Mouse (Mus musculus) embryonic facial prominence, embryonic 15.5 days (tissue): ENCODE results near the gene Mab21l3. TPM values are rescaled to one million over a fixed set of nuclear protein-coding genes. Genes with fewer than 3 reads are reported as not detected.

Experiments
- ATAC-seq: fragments of 200-750 bp; cut with Nextera tagmentation; 2 replicates; pipeline ENCODE4 v1.8.0; 2017; ENCODE audit warnings: low read depth, moderate TSS enrichment; ENCODE audit not compliant: insufficient number of reproducible peaks, low FRiP score, low TSS enrichment
- H3K27ac ChIP-seq: fragments of 300-500 bp; sonication (generic); replicated peaks from 2 replicates; pipeline ENCODE4 v1.5.1; 2015; ENCODE audit warnings: mild to moderate bottlenecking, inconsistent platforms
- H3K27me3 ChIP-seq: fragments of 300-500 bp; sonication (generic); 2 replicates; pipeline ENCODE4 v1.6.1; 2015; ENCODE audit warnings: inconsistent platforms
- H3K36me3 ChIP-seq: fragments of 300-500 bp; sonication (generic); 2 replicates; pipeline ENCODE4 v1.6.1; 2015; ENCODE audit warnings: mild to moderate bottlenecking, inconsistent platforms
- H3K4me1 ChIP-seq: fragments of 300-500 bp; sonication (generic); 2 replicates; pipeline ENCODE4 v1.6.1; 2015; ENCODE audit warnings: inconsistent platforms
- H3K4me2 ChIP-seq: fragments of 300-500 bp; sonication (generic); replicated peaks from 2 replicates; pipeline ENCODE4 v1.6.1; 2015; ENCODE audit warnings: mild to moderate bottlenecking, inconsistent platforms
- H3K4me3 ChIP-seq: fragments of 300-500 bp; sonication (generic); replicated peaks from 2 replicates; pipeline ENCODE4 v1.5.1; 2015; ENCODE audit warnings: mild to moderate bottlenecking, inconsistent platforms
- H3K9ac ChIP-seq: fragments of 300-500 bp; sonication (generic); 2 replicates; pipeline ENCODE4 v1.6.1; 2015; ENCODE audit warnings: inconsistent platforms
- H3K9me3 ChIP-seq: fragments of 300-500 bp; sonication (generic); replicated peaks from 2 replicates; pipeline ENCODE4 v1.6.1; 2016; ENCODE audit warnings: inconsistent platforms
- WGBS: fragments of 180-500 bp; shearing (Covaris S2); methylation state at CpG from one replicate; pipeline ENCODE4 v1.1.7; 2015; 5-methylcytosine and 5-hydroxymethylcytosine counted together
- polyA plus RNA-seq: library from polyadenylated mRNA; unstranded; fragments of >200 nt; fragmentation: Nextera tagmentation; extraction: Ambion mirVana; gene quantifications from 2 replicates; pipeline ENCODE4 v1.2.1, GENCODE M21; 2015

Mab21l3 gene
- polyA plus RNA-seq, 1 experiment from 2014 or later: 2.7 TPM

DNA sequence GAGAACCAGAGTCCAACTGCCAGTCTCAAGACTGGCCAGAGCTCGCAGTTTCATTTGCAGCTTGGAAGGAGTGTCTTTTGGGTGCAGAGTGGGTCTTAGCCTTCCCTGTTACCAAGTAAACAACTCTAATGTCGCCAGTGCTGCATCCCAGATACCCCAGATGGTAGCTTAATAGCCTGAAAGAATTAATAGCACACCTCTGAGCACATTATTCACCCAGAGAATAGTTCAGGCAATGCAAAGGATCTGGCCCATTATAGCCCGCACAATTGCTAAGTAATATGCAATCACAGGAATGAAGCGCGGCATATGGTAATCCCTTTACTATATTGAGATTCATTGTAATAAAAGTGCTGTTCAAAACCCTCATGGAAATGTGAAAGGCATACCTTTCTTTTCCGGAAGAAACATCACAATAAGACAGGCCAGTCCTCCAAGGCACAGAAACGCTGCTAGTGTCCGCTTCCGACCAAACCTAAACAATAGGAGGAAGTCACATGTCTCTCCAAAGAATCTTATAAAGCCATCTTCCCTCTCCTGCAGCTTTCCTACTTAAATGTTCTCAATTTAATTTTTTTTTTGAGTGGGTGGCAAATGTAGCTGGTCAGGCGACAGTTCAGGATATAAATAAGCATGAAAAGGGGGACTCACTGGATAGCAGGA lies 26.6 kb upstream of the Mab21l3 start:
- Histone ChIP-seq H3K36me3 (peaks cover 4% of the 10 kb centered on the region; the same call in 1 of the 2 replicates), H3K4me1 (no peaks in the 10 kb centered on the region), H3K9ac (no peak overlapping the region), H3K4me3 (no peak overlapping the region), H3K4me2 (no peak overlapping the region), H3K9me3 (no peaks in the 10 kb centered on the region), H3K27ac (no peak overlapping the region), H3K27me3 (no peaks in the 10 kb centered on the region)
- 65% methylated on average over 10 of the region's 10 CpGs for WGBS
- no peak for ATAC-seq

DNA sequence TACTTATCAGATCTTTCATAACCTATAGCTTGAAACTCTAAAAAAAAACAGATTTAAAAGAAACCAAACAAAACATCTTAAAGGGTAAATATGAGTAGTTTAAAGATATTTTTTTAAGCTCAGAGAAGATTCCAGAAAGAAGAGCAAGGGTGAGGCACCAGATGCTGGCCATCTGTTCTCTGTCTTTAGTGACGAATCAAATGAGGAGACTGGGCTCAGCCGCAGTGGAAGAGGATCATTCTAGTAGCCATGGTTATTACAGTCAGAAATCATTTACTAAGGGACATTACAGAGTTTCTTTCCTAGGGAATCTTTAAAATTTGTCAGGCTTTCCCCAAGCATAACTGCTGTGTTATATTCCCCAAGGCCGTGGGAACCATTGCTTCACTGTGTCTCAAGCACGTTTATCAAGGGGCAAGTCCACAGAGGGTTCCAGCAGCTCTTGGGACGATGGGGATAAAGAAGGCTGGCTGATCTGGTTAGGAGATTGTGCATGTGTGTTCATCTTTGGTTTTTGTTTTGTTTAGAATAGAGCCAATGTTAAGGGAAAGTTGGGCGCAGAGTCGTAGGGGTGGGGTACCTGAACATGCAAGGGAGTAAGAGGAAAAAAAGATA lies 24.4 kb upstream of the Mab21l3 start:
- no peak overlapping the region for H3K4me2 ChIP-seq
- WGBS: 66% methylated on average over 7 of the region's 7 CpGs

DNA sequence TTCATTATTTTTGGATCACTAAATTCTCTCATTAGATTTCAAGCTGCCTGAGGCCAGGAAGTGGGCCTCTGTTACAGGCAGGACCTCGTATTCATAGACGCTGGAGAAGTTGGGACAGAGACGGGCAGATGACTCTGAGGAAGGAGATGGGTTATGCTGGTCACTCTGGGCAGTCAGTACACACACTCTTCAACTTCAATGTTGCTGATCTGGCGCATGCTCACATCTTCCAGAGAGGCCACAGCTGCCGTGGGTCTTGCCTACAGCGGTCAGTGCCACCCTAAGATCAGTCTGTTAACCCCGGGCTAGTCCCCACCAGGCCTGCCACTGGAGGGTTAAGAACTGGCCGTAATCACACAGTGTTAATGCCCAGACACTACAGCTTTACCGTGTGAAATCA lies 23.2 kb upstream of the Mab21l3 start:
- H3K27me3 ChIP-seq: no peaks in the 10 kb centered on the region
- no peak overlapping the region for H3K27ac ChIP-seq
- no peak for ATAC-seq
- H3K4me2 ChIP-seq: no peak overlapping the region
- no peaks in the 10 kb centered on the region for H3K36me3 ChIP-seq
- H3K4me3 ChIP-seq: no peak overlapping the region
- H3K9me3 ChIP-seq: no peaks in the 10 kb centered on the region
- WGBS: 75% methylated on average over 9 of the region's 9 CpGs
- no peak overlapping the region for H3K9ac ChIP-seq
- no peaks in the 10 kb centered on the region for H3K4me1 ChIP-seq

More for the DNA sequence above, 24.4 kb upstream of the Mab21l3 start:
- H3K27me3 ChIP-seq: no peaks in the 10 kb centered on the region
- no peaks in the 10 kb centered on the region for H3K9me3 ChIP-seq
- H3K4me1 ChIP-seq: no peaks in the 10 kb centered on the region
- ATAC-seq: no peak
- H3K9ac ChIP-seq: no peak overlapping the region
- H3K27ac ChIP-seq: no peak overlapping the region
- no peaks in the 10 kb centered on the region for H3K36me3 ChIP-seq
- H3K4me3 ChIP-seq: no peak overlapping the region

DNA sequence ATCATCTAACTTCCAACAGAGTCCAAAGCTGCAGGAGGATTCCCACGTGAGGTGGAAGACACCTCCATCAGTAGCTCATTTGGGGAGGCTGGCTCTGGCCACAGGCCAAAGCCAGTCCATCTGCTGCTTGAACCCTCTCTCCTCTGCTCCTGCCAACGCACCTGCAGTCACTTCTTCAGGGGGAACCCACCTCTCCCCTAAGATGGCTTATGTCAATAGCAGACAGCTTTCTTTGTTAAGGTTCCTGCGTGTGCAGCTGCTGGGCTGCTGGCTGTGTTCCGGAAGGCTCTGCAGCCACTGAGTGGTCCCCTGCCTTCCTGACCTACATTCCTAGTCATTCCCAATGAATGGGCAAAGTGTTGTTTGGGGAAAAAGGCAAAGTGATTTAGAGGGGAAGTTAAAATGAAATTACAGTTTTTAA lies 18.3 kb upstream of the Mab21l3 start:
- H3K27ac ChIP-seq: no peak overlapping the region

DNA sequence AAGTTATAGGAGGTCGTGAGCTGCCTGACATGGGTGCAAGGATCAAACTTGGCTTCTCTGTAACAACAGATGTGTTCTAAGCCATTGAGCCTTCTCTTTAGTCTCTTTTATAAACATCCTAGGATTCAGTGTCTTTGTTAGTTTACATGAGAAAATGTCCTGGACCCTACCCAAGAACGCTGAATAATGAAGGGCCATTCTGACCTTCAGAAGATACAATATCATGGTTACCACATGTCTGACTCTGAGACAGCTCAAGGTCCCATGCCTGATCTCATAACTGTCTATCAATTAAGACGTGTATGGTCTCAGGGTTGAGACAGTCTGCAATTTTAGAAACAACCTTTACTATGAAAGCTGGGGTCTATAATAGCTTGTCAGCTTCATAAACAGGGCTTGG lies 13.1 kb upstream of the Mab21l3 start:
- Histone ChIP-seq H3K27me3 (no peaks in the 10 kb centered on the region), H3K9me3 (no peaks in the 10 kb centered on the region), H3K4me3 (no peak overlapping the region), H3K36me3 (peaks cover 30% of the 10 kb centered on the region), H3K9ac (no peak overlapping the region), H3K4me2 (no peak overlapping the region), H3K4me1 (no peaks in the 10 kb centered on the region), H3K27ac (no peak overlapping the region)
- ATAC-seq: no peak
- WGBS: 73% methylated on average over 3 of the region's 3 CpGs

More for the DNA sequence above, 18.3 kb upstream of the Mab21l3 start:
- Histone ChIP-seq H3K4me1 (no peaks in the 10 kb centered on the region), H3K9me3 (no peaks in the 10 kb centered on the region), H3K4me2 (no peak overlapping the region), H3K27me3 (no peaks in the 10 kb centered on the region), H3K4me3 (no peak overlapping the region), H3K9ac (no peak overlapping the region), H3K36me3 (peaks cover 14% of the 10 kb centered on the region)
- no peak for ATAC-seq
- WGBS: 70% methylated on average over 4 of the region's 4 CpGs

DNA sequence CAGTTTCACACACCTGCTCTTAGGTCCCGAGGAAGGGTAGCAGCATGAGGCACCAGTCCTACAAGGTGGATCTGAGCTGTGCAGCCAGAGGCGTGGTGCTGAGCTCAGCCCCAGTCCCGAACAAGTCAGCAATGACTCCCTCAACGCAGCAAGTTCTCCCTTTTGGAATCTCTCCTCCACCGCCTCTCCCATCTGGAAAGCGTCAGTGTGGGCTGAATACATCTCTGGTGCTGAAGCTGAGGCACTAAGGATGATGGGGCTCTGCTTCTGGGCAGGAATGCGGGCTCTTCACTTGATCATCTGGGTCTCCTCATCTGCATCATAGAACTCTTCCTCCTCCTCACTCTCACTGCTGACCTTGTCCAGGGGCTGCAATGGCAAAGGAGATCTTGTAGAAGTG lies 11.4 kb upstream of the Mab21l3 start:
- 63% methylated on average over 7 of the region's 7 CpGs for whole genome bisulfite sequencing
- Histone ChIP-seq H3K9me3 (no peaks in the 10 kb centered on the region), H3K4me1 (no peaks in the 10 kb centered on the region), H3K9ac (no peak overlapping the region), H3K27ac (no peak overlapping the region), H3K36me3 (peaks cover 30% of the 10 kb centered on the region), H3K27me3 (no peaks in the 10 kb centered on the region), H3K4me2 (no peak overlapping the region), H3K4me3 (no peak overlapping the region)
- ATAC-seq: no peak

DNA sequence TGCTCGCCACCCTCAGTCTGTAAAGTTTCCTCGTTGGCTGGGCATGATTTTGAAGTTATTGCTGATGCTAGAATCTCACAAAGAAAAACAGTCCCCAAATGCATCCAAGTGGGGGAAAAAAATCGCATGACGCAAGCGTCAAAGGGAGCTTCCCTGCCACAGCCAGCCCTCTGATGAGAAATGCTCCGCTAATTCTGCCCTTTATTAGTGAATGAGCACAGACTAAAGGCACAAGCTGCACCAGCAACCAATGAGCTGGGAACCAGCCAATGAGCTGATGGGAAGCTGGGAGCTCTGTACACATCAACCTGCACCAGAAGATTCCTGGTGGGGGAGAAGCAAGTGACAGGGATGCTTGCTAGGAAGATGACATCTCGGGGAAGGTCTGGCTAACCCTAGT lies 11.0 kb upstream of the Mab21l3 start:
- no peaks in the 10 kb centered on the region for H3K27me3 ChIP-seq
- ATAC-seq: no peak
- WGBS: 87% methylated on average over 7 of the region's 7 CpGs
- no peak overlapping the region for H3K4me2 ChIP-seq
- no peaks in the 10 kb centered on the region for H3K9me3 ChIP-seq
- no peaks in the 10 kb centered on the region for H3K4me1 ChIP-seq
- H3K4me3 ChIP-seq: no peak overlapping the region
- H3K9ac ChIP-seq: no peak overlapping the region
- no peak overlapping the region for H3K27ac ChIP-seq
- H3K36me3 ChIP-seq: peaks cover 30% of the 10 kb centered on the region

DNA sequence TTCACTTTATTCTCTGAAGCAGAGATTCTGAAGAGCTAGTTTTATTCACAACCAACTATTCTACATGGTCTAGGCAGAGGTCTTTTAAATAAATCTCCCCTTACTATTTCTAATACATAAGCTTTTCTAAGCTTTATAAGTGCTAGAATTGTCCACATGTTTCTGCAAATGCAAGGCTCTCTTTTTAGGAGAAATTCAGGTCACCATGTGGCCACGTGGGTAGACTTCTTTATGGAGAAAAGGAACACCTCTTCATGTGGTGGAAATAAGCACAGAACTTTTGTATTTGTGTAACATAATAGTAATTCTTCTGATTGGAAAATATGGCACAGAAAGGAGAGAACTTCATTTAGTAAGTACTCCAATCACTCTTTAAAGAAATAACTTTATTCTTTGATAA lies 5.3 kb upstream of the Mab21l3 start:
- H3K36me3 ChIP-seq: no peaks in the 10 kb centered on the region
- no peaks in the 10 kb centered on the region for H3K9me3 ChIP-seq
- H3K9ac ChIP-seq: no peak overlapping the region
- H3K4me1 ChIP-seq: no peaks in the 10 kb centered on the region
- WGBS: 72% methylated on average over 1 of the region's 1 CpGs
- no peak overlapping the region for H3K4me3 ChIP-seq
- H3K27ac ChIP-seq: no peak overlapping the region
- H3K27me3 ChIP-seq: no peaks in the 10 kb centered on the region
- H3K4me2 ChIP-seq: no peak overlapping the region
- no peak for ATAC-seq

DNA sequence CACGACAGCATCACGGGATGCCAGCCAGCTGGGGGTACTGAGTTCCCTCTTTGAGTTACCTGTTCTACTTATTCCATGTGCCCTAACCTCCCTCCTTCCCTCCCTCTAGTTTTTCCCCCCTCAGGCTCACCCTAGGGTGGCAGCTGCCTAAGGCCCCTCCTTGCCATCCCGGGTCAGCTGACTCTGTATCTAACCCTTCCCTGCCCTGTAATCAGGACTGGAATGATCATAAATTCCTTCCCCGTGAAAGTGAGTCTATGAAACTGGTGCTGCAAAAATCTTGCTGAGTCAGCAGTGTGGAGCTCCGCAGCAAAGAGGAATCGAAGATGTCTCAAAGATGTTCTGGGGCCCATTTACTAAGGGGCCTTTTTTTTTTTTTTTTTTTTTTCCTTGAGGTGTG lies 2.6 kb upstream of the Mab21l3 start:
- Histone ChIP-seq H3K27me3 (no peaks in the 10 kb centered on the region), H3K4me3 (no peak overlapping the region), H3K36me3 (no peaks in the 10 kb centered on the region), H3K4me2 (no peak overlapping the region), H3K27ac (no peak overlapping the region), H3K9me3 (no peaks in the 10 kb centered on the region), H3K9ac (no peak overlapping the region), H3K4me1 (no peaks in the 10 kb centered on the region)
- WGBS: 62% methylated on average over 6 of the region's 6 CpGs
- ATAC-seq: no peak

DNA sequence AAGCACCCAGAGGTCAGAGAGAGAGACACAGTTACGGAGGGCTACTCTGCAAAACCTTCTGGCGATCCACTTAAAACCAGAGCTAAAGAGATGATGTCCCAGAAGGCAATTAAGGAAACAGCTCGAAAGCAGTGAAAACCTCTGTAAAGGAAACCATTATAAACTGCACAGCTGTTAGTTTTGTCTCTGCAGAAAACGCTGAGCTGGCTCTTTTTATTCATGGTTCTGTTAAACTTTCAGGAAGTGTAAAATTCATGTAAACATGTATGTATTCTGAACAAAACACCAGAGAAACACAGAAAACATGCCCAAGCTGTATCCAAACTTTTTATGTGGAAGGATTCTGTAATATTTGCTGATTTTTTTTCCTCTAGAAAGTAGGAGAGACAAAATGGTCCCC lies 2.7 kb downstream of the Mab21l3 start:
- H3K9ac ChIP-seq: no peak overlapping the region
- no peaks in the 10 kb centered on the region for H3K36me3 ChIP-seq
- H3K27ac ChIP-seq: no peak overlapping the region
- H3K4me3 ChIP-seq: no peak overlapping the region
- H3K4me2 ChIP-seq: no peak overlapping the region
- WGBS: 31% methylated on average over 4 of the region's 4 CpGs
- no peaks in the 10 kb centered on the region for H3K4me1 ChIP-seq
- no peaks in the 10 kb centered on the region for H3K27me3 ChIP-seq
- ATAC-seq: no peak
- H3K9me3 ChIP-seq: no peaks in the 10 kb centered on the region

DNA sequence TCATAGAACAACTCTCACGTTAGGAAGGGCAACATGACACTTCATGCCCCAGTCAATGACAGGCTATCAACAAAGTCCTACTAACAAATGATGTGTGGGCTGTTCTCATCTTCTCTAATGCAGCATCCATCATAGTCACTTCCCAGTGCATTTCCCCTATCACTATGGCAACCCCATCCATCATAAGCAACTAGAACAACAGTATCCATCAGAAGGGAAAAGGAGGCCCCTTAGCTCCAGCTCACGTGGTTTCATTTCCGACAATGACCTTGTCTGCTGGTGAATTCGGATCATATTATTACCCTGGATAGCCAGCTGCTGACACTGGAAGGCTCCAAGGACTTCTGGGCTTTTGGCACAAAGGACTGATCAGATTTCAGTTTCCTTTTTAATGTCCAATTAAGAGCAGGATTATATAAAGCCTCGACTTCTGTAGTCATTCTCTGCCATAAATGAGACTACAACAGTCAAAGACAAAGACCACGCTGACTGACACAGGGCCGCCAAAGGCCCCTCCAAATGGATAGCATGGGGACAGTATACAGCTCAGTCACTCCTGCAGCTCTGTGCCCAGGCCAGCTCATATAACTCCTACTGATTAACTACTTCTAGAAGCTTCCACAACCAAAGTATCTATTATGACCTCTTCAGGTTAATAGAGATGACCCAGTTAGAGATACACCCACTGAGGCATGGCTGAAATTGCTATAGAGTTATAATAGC lies 6.2 kb downstream of the Mab21l3 start:
- H3K4me2 ChIP-seq: no peak overlapping the region
- H3K27ac ChIP-seq: no peak overlapping the region
- WGBS: 70% methylated on average over 7 of the region's 7 CpGs
- no peaks in the 10 kb centered on the region for H3K27me3 ChIP-seq
- H3K9ac ChIP-seq: no peak overlapping the region
- no peaks in the 10 kb centered on the region for H3K36me3 ChIP-seq
- H3K4me1 ChIP-seq: no peaks in the 10 kb centered on the region
- no peak overlapping the region for H3K4me3 ChIP-seq
- no peak; the same call in 1 of the 2 replicates for ATAC-seq
- H3K9me3 ChIP-seq: no peaks in the 10 kb centered on the region
